Comparison of ENCODE assay signal across 8 mouse cellular contexts in the genomic region with DNA sequence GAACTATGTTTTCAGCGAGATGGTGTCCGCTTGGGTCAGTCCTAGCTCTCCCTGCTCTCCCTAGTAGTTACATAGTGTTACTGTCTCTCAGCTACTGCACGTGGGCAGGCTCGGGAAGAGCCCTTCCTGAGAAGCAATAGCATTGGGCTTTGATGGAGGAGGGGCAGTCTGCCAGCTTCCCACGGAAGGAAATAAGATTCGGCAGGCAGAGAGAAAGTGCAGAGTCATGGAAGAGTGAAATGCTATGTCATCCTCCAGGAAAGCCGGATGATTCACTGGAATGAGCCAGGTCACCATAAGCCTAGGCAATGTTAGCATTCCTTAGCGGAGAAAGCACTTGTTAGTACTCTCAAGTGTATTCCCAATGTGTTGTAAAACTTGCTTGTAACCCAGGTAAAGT. TPM values are rescaled to one million over a fixed set of nuclear protein-coding genes. Genes with fewer than 3 reads are reported as not detected.
DNase-seq lines count a peak whose midpoint lies in the region; ATAC-seq lines count a peak whose summit lies in the region.

No protein-coding gene starts in this region.

- H3K9me3 ChIP-seq in heart, embryonic 12.5 days (replicated peaks), result no peaks in the 10 kb centered on the region

- no peaks in the 10 kb centered on the region for H3K36me3 ChIP-seq in heart, embryonic 12.5 days

- 29% methylated on average over 8 of the region's 8 CpGs for WGBS in heart, embryonic 12.5 days

- peaks cover 17% of the 10 kb centered on the region; the same call in 1 of the 2 replicates for H3K4me1 ChIP-seq in heart, embryonic 12.5 days (replicated peaks)

- H3K9ac ChIP-seq in heart, embryonic 12.5 days, result no peak overlapping the region

- H3K4me3 ChIP-seq in heart, embryonic 12.5 days, result no peak overlapping the region

- intact Hi-C loops in left cerebral cortex, postnatal 36 days (cut with DNase I), result no loop called here

- peak; percentile 71 for ATAC-seq in heart, embryonic 12.5 days (ENCODE audit: insufficient number of reproducible peaks, low FRiP score)

- peak overlapping the region; percentile 24 for H3K4me2 ChIP-seq in heart, embryonic 12.5 days

- no peaks in the 10 kb centered on the region for H3K27me3 ChIP-seq in heart, embryonic 12.5 days (replicated peaks)

- no peak overlapping the region for H3K27ac ChIP-seq in heart, embryonic 12.5 days (ENCODE audit: poor library complexity, severe bottlenecking)

- peak; percentile 21 for DNase-seq in gastrocnemius, adult 18-20 months (ENCODE audit: low spot score)
- DNase-seq in gastrocnemius, adult 8-10 months (ENCODE audit: low spot score in 2 of 2), result no peak
- DNase-seq in 3134 (ENCODE audit: extremely low read depth, insufficient read length, low spot score), result peak; percentile 34
- peak; percentile 21 for DNase-seq in adrenal gland, adult 8-10 months
- peak; percentile 46 to 62 for DNase-seq in left cerebral cortex, postnatal 36 days (ENCODE audit: low spot score in 2 of 2)
- peak; percentile 54 for DNase-seq in right cerebral cortex, postnatal 4 days
- no peak for DNase-seq in cerebellum, adult 11 months

RNA-seq across cellular contexts. Expression of a gene that starts 8.5 kb away (rescaled TPM):
- total RNA-seq in gastrocnemius, adult 18-20 months (2021), result under 1 TPM; 0.46 to 0.66 TPM
- total RNA-seq in gastrocnemius, adult 8-10 months (2022), result 1 to 10 TPM in 3 of 4 experiments, under 1 TPM in 1; 0.63 to 1.2 (median 1.1) TPM
- total RNA-seq in adrenal gland, adult 8-10 months (2022), result 1 to 10 TPM; 1.4 to 2.2 (median 1.6) TPM
- polyA plus RNA-seq in heart, embryonic 12.5 days (2016; fragmentation: Nextera tagmentation; extraction: Ambion mirVana), result 2.4 and 2.5 TPM in 2 replicates
- 1 to 10 TPM in 1 of 2 experiments, under 1 TPM in 1; 0.82 to 1.1 TPM for total RNA-seq in left cerebral cortex, postnatal 36 days (2021)

RNA-seq across cellular contexts. Expression of a gene that starts 50.2 kb away (rescaled TPM):
- total RNA-seq in gastrocnemius, adult 18-20 months (2021), result 10 to 100 TPM; 69.0 to 74.1 TPM
- 10 to 100 TPM; 63.1 to 73.6 (median 71.3) TPM for total RNA-seq in gastrocnemius, adult 8-10 months (2022)
- total RNA-seq in adrenal gland, adult 8-10 months (2022), result 10 to 100 TPM; 61.4 to 94.8 (median 70.7) TPM
- 32.4 and 32.6 TPM in 2 replicates for polyA plus RNA-seq in heart, embryonic 12.5 days (2016; fragmentation: Nextera tagmentation; extraction: Ambion mirVana)
- total RNA-seq in left cerebral cortex, postnatal 36 days (2021), result 10 to 100 TPM; 74.3 to 75.4 TPM

Comparison
In these comparisons a context has a peak if more than half of its experiments do, and no peak if none do; other contexts are left out.
1. DNase-seq: peak in gastrocnemius, adult 18-20 months (single experiment), 3134 (single experiment), adrenal gland, adult 8-10 months (single experiment), left cerebral cortex, postnatal 36 days (2 of 2) and right cerebral cortex, postnatal 4 days (single experiment); none in gastrocnemius, adult 8-10 months (0 of 2) and cerebellum, adult 11 months (single experiment).